Mouse (Mus musculus) limb, embryonic 15.5 days (tissue): ENCODE data around the gene Tedc2. TPM values are rescaled to one million over a fixed set of nuclear protein-coding genes. Genes with fewer than 3 reads are reported as not detected.

Experiments
- ATAC-seq: fragments of 200-750 bp; cut with Nextera tagmentation; 2 replicates; pipeline ENCODE4 v1.8.0; 2017; ENCODE audit warnings: low read depth, moderate TSS enrichment; ENCODE audit not compliant: insufficient number of reproducible peaks, low FRiP score, low TSS enrichment
- H3K27ac ChIP-seq: fragments of 300-500 bp; sonication (generic); 2 replicates; pipeline ENCODE4 v1.5.1; 2015; ENCODE audit warnings: moderate library complexity, mild to moderate bottlenecking, inconsistent platforms
- H3K27me3 ChIP-seq: fragments of 300-500 bp; sonication (generic); 2 replicates; pipeline ENCODE4 v1.6.1; 2015; ENCODE audit warnings: inconsistent platforms
- H3K36me3 ChIP-seq: fragments of 300-500 bp; sonication (generic); 2 replicates; pipeline ENCODE4 v1.6.1; 2015; ENCODE audit warnings: inconsistent platforms
- H3K4me1 ChIP-seq: fragments of 300-500 bp; sonication (generic); 2 replicates; pipeline ENCODE4 v1.6.1; 2015; ENCODE audit warnings: inconsistent platforms
- H3K4me2 ChIP-seq: fragments of 300-500 bp; sonication (generic); 2 replicates; pipeline ENCODE4 v1.6.1; 2015; ENCODE audit warnings: mild to moderate bottlenecking, inconsistent platforms
- H3K4me3 ChIP-seq: fragments of 300-500 bp; sonication (generic); 2 replicates; pipeline ENCODE4 v1.5.1; 2015; ENCODE audit warnings: mild to moderate bottlenecking, inconsistent platforms
- H3K9ac ChIP-seq: fragments of 300-500 bp; sonication (generic); 2 replicates; pipeline ENCODE4 v1.6.1; 2015; ENCODE audit warnings: inconsistent platforms
- H3K9me3 ChIP-seq: fragments of 300-500 bp; sonication (generic); 2 replicates; pipeline ENCODE4 v1.6.1; 2016; ENCODE audit warnings: inconsistent platforms
- WGBS: fragments of 180-500 bp; shearing (Covaris S2); methylation state at CpG from one replicate; pipeline ENCODE4 v1.1.7; 2015; 5-methylcytosine and 5-hydroxymethylcytosine counted together
- polyA plus RNA-seq: library from polyadenylated mRNA; unstranded; fragments of >200 nt; fragmentation: Nextera tagmentation; extraction: Ambion mirVana; gene quantifications from 2 replicates; pipeline ENCODE4 v1.2.1, GENCODE M21; 2015

The Tedc2 gene
- polyA plus RNA-seq, 1 experiment from 2014 or later = 11.4 TPM

GRCm38 (mm10) chr17:24204846-24205245 lies 15.8 kb downstream of the Tedc2 start:
- Histone ChIP-seq H3K9ac (peak overlapping the region; percentile 71), H3K36me3 (no peaks in the 10 kb centered on the region), H3K27ac (peak overlapping the region; percentile 54; the same call in 1 of the 2 replicates), H3K4me2 (peak overlapping the region; percentile 91), H3K27me3 (no peaks in the 10 kb centered on the region; the same call in none of the 2 replicates), H3K4me1 (peaks cover 63% of the 10 kb centered on the region), H3K9me3 (no peaks in the 10 kb centered on the region), H3K4me3 (peak overlapping the region; percentile 71)
- WGBS = 6% methylated on average over 7 of the region's 7 CpGs
- ATAC-seq = no peak

GRCm38 (mm10) chr17:24203611-24204534 lies 16.8 kb downstream of the Tedc2 start:
- 69% methylated on average over 3 of the region's 3 CpGs for WGBS
- H3K9ac ChIP-seq = no peak overlapping the region
- peaks cover 53% of the 10 kb centered on the region for H3K4me1 ChIP-seq

GRCm38 (mm10) chr17:24203068-24203467 lies 17.6 kb downstream of the Tedc2 start:
- no peak overlapping the region for H3K27ac ChIP-seq
- no peaks in the 10 kb centered on the region; the same call in none of the 2 replicates for H3K27me3 ChIP-seq
- H3K36me3 ChIP-seq = no peaks in the 10 kb centered on the region
- H3K9ac ChIP-seq = no peak overlapping the region
- no peak overlapping the region for H3K4me3 ChIP-seq
- peaks cover 45% of the 10 kb centered on the region for H3K4me1 ChIP-seq
- 59% methylated on average over 4 of the region's 4 CpGs for WGBS
- H3K4me2 ChIP-seq = no peak overlapping the region
- no peak for ATAC-seq
- no peaks in the 10 kb centered on the region for H3K9me3 ChIP-seq

More at GRCm38 (mm10) chr17:24203611-24204534, 16.8 kb downstream of the Tedc2 start:
- H3K27me3 ChIP-seq = no peaks in the 10 kb centered on the region; the same call in none of the 2 replicates
- no peaks in the 10 kb centered on the region for H3K9me3 ChIP-seq
- H3K36me3 ChIP-seq = no peaks in the 10 kb centered on the region
- peak overlapping the region; percentile 91 for H3K4me2 ChIP-seq
- H3K27ac ChIP-seq = no peak overlapping the region
- ATAC-seq = no peak
- peak overlapping the region; percentile 71 for H3K4me3 ChIP-seq

- H3K4me1 ChIP-seq = peaks cover 25% of the 10 kb centered on the region
- ATAC-seq = no peak
- 78% methylated on average over 4 of the region's 4 CpGs for WGBS
- no peak overlapping the region for H3K9ac ChIP-seq
- H3K9me3 ChIP-seq = no peaks in the 10 kb centered on the region
- no peak overlapping the region for H3K4me3 ChIP-seq
- H3K36me3 ChIP-seq = no peaks in the 10 kb centered on the region
- no peak overlapping the region for H3K27ac ChIP-seq
- no peaks in the 10 kb centered on the region for H3K27me3 ChIP-seq
- H3K4me2 ChIP-seq = no peak overlapping the region
Measured at GRCm38 (mm10) chr17:24201092-24201491, 19.6 kb downstream of the Tedc2 start.

- 63% methylated on average over 4 of the region's 4 CpGs for WGBS
- peaks cover 12% of the 10 kb centered on the region for H3K4me1 ChIP-seq
- H3K27me3 ChIP-seq = no peaks in the 10 kb centered on the region
- no peak overlapping the region for H3K27ac ChIP-seq
- no peaks in the 10 kb centered on the region for H3K9me3 ChIP-seq
- no peak overlapping the region for H3K9ac ChIP-seq
- no peak overlapping the region for H3K4me2 ChIP-seq
- H3K4me3 ChIP-seq = no peak overlapping the region
- no peak for ATAC-seq
- no peaks in the 10 kb centered on the region for H3K36me3 ChIP-seq
Measured at GRCm38 (mm10) chr17:24199741-24200140, 20.9 kb downstream of the Tedc2 start.

- Histone ChIP-seq H3K27me3 (no peaks in the 10 kb centered on the region), H3K27ac (no peak overlapping the region), H3K4me3 (no peak overlapping the region), H3K4me1 (peaks cover 7% of the 10 kb centered on the region), H3K9ac (no peak overlapping the region), H3K4me2 (no peak overlapping the region), H3K9me3 (no peaks in the 10 kb centered on the region), H3K36me3 (no peaks in the 10 kb centered on the region)
- 95% methylated on average over 4 of the region's 4 CpGs for WGBS
- ATAC-seq = no peak
Measured at GRCm38 (mm10) chr17:24199252-24199651, 21.4 kb downstream of the Tedc2 start.

- H3K27ac ChIP-seq = no peak overlapping the region
- no peaks in the 10 kb centered on the region for H3K4me1 ChIP-seq
- no peak overlapping the region for H3K4me2 ChIP-seq
- 66% methylated on average over 15 of the region's 15 CpGs for WGBS
- H3K36me3 ChIP-seq = no peaks in the 10 kb centered on the region
- no peaks in the 10 kb centered on the region for H3K27me3 ChIP-seq
- no peaks in the 10 kb centered on the region for H3K9me3 ChIP-seq
- H3K4me3 ChIP-seq = no peak overlapping the region
- no peak for ATAC-seq
- no peak overlapping the region for H3K9ac ChIP-seq
Measured at GRCm38 (mm10) chr17:24197032-24197824, 23.4 kb downstream of the Tedc2 start.

GRCm38 (mm10) chr17:24195349-24195748 lies 25.3 kb downstream of the Tedc2 start:
- 67% methylated on average over 2 of the region's 2 CpGs for WGBS
- H3K9ac ChIP-seq = no peak overlapping the region

GRCm38 (mm10) chr17:24193769-24194168 lies 26.9 kb downstream of the Tedc2 start:
- Histone ChIP-seq H3K4me2 (no peak overlapping the region), H3K4me1 (no peaks in the 10 kb centered on the region), H3K9me3 (no peaks in the 10 kb centered on the region), H3K36me3 (no peaks in the 10 kb centered on the region), H3K27ac (no peak overlapping the region), H3K4me3 (no peak overlapping the region), H3K27me3 (no peaks in the 10 kb centered on the region), H3K9ac (no peak overlapping the region)
- WGBS = 74% methylated on average over 5 of the region's 5 CpGs
- no peak for ATAC-seq

More at GRCm38 (mm10) chr17:24195349-24195748, 25.3 kb downstream of the Tedc2 start:
- Histone ChIP-seq H3K4me1 (no peaks in the 10 kb centered on the region), H3K9me3 (no peaks in the 10 kb centered on the region), H3K4me2 (no peak overlapping the region), H3K4me3 (no peak overlapping the region), H3K36me3 (no peaks in the 10 kb centered on the region), H3K27me3 (no peaks in the 10 kb centered on the region), H3K27ac (no peak overlapping the region)
- no peak for ATAC-seq

GRCm38 (mm10) chr17:24193268-24193667 lies 27.4 kb downstream of the Tedc2 start:
- Histone ChIP-seq H3K4me1 (no peaks in the 10 kb centered on the region), H3K4me2 (no peak overlapping the region), H3K9ac (no peak overlapping the region), H3K27me3 (no peaks in the 10 kb centered on the region), H3K9me3 (no peaks in the 10 kb centered on the region), H3K27ac (no peak overlapping the region), H3K4me3 (no peak overlapping the region), H3K36me3 (no peaks in the 10 kb centered on the region)
- WGBS = 76% methylated on average over 8 of the region's 8 CpGs
- ATAC-seq = no peak

- Histone ChIP-seq H3K9me3 (no peaks in the 10 kb centered on the region), H3K36me3 (no peaks in the 10 kb centered on the region; the same call in 1 of the 2 replicates), H3K4me3 (no peak overlapping the region), H3K4me2 (no peak overlapping the region), H3K27me3 (no peaks in the 10 kb centered on the region), H3K27ac (no peak overlapping the region), H3K9ac (no peak overlapping the region), H3K4me1 (no peaks in the 10 kb centered on the region)
- no peak for ATAC-seq
- 64% methylated on average over 8 of the region's 8 CpGs for WGBS
Measured at GRCm38 (mm10) chr17:24192848-24193247, 27.8 kb downstream of the Tedc2 start.

GRCm38 (mm10) chr17:24191481-24191880 lies 29.2 kb downstream of the Tedc2 start:
- 68% methylated on average over 4 of the region's 4 CpGs for WGBS
- H3K9ac ChIP-seq = no peak overlapping the region

More at GRCm38 (mm10) chr17:24191481-24191880, 29.2 kb downstream of the Tedc2 start:
- no peaks in the 10 kb centered on the region for H3K9me3 ChIP-seq
- H3K4me2 ChIP-seq = no peak overlapping the region
- H3K36me3 ChIP-seq = no peaks in the 10 kb centered on the region; the same call in 1 of the 2 replicates
- no peaks in the 10 kb centered on the region for H3K27me3 ChIP-seq
- ATAC-seq = no peak
- H3K4me1 ChIP-seq = no peaks in the 10 kb centered on the region
- H3K4me3 ChIP-seq = no peak overlapping the region
- no peak overlapping the region for H3K27ac ChIP-seq
